Mouse (Mus musculus) CH12.LX (cell line): ENCODE measurements around the gene Isca2. TPM values are rescaled to one million over a fixed set of nuclear protein-coding genes. Genes with fewer than 3 reads are reported as not detected.

Source experiments
- DNase-seq: peaks from one replicate; pipeline ENCODE4 v3.0.0-alpha.2; 2013; ENCODE audit errors: extremely low read depth
- H3K27ac ChIP-seq: 2 replicates; pipeline ENCODE4 v1.5.1; 2012; ENCODE audit warnings: low read depth, mild to moderate bottlenecking, control low read depth, moderate library complexity; ENCODE audit not compliant: insufficient read depth
- H3K27me3 ChIP-seq: replicated peaks from 2 replicates; pipeline ENCODE3; 2012; ENCODE audit warnings: inconsistent platforms
- H3K36me3 ChIP-seq, 2 experiments: replicated peaks in 1 of 2; 2 replicates each; pipeline versions ENCODE3 to v1.6.1; 2012; ENCODE audit warnings: inconsistent platforms in 1 of 2, low read length in 1 of 2, mild to moderate bottlenecking in 1 of 2, mixed read lengths in 1 of 2, moderate library complexity in 1 of 2; ENCODE audit not compliant: control insufficient read depth in 1 of 2, insufficient read depth in 1 of 2
- H3K4me1 ChIP-seq, 2 experiments: 2 replicates each; pipeline ENCODE4 v1.6.1; 2012; ENCODE audit warnings: inconsistent platforms in 1 of 2, moderate library complexity in 1 of 2; ENCODE audit not compliant: insufficient read depth in 2 of 2, control insufficient read depth in 1 of 2
- H3K4me2 ChIP-seq: 2 replicates; pipeline ENCODE4 v1.6.1; 2012; ENCODE audit warnings: low read depth, mild to moderate bottlenecking, control low read depth; ENCODE audit not compliant: poor library complexity, insufficient read depth, severe bottlenecking
- H3K4me3 ChIP-seq, 3 experiments: fragments of 150-350 bp in 1 of 3; sonication (generic) in 1 of 3; replicated peaks in 1 of 3; 2 replicates each; pipeline versions ENCODE3 to v1.5.1; 2011 to 2012; ENCODE audit warnings: low read depth in 2 of 3, low read length in 2 of 3, mild to moderate bottlenecking in 2 of 3, moderate library complexity in 2 of 3, control low read depth in 1 of 3, improper control_type of control experiment in 1 of 3, inconsistent platforms in 1 of 3, mixed read lengths in 1 of 3; ENCODE audit not compliant: poor library complexity in 1 of 3
- H3K79me2 ChIP-seq: replicated peaks from 2 replicates; pipeline ENCODE4 v1.6.1; 2012; ENCODE audit warnings: mild to moderate bottlenecking, moderate library complexity; ENCODE audit not compliant: control insufficient read depth, poor library complexity, insufficient read depth, severe bottlenecking; ENCODE audit errors: extremely low read depth
- H3K9ac ChIP-seq: 2 replicates; pipeline ENCODE4 v1.6.1; 2012; ENCODE audit warnings: low read depth, mild to moderate bottlenecking, control low read depth, moderate library complexity; ENCODE audit not compliant: insufficient read depth
- H3K9me3 ChIP-seq: replicated peaks from 2 replicates; pipeline ENCODE3; 2012; ENCODE audit warnings: low read length, inconsistent platforms, mixed read lengths
- E2F4 ChIP-seq: IDR thresholded peaks from 2 replicates; pipeline ENCODE4 v1.6.1; 2011; ENCODE audit warnings: low read depth, low read length, improper control_type of control experiment; ENCODE audit not compliant: insufficient replicate concordance
- ELF1 ChIP-seq: IDR thresholded peaks from 2 replicates; pipeline ENCODE4 v1.6.1; 2014; ENCODE audit warnings: low read depth, mild to moderate bottlenecking, inconsistent platforms, low read length, improper control_type of control experiment
- EP300 ChIP-seq: IDR thresholded peaks from 2 replicates; pipeline ENCODE4 v1.6.1; 2011; ENCODE audit warnings: low read length, improper control_type of control experiment
- HCFC1 ChIP-seq: IDR thresholded peaks from 2 replicates; pipeline ENCODE4 v1.6.1; 2012; ENCODE audit warnings: low read depth, mild to moderate bottlenecking, inconsistent platforms, low read length, improper control_type of control experiment
- IRF4 ChIP-seq: IDR thresholded peaks from 2 replicates; pipeline ENCODE4 v1.6.1; 2014; ENCODE audit warnings: low read depth, mild to moderate bottlenecking, inconsistent platforms, low read length, improper control_type of control experiment
- JUN ChIP-seq: IDR thresholded peaks from 2 replicates; pipeline ENCODE4 v1.6.1; 2011; ENCODE audit warnings: low read depth, mild to moderate bottlenecking, low read length, improper control_type of control experiment, moderate library complexity; ENCODE audit not compliant: insufficient read depth
- JUND ChIP-seq: conservative IDR thresholded peaks from 2 replicates; pipeline ENCODE4 v1.6.1; 2011; ENCODE audit warnings: low read depth, low read length, improper control_type of control experiment
- MAFK ChIP-seq: IDR thresholded peaks from 2 replicates; pipeline ENCODE4 v1.6.1; 2011; ENCODE audit warnings: low read length, improper control_type of control experiment; ENCODE audit not compliant: insufficient replicate concordance
- MAX ChIP-seq: IDR thresholded peaks from 2 replicates; pipeline ENCODE4 v1.6.1; 2011; ENCODE audit warnings: low read length, improper control_type of control experiment
- MEF2A ChIP-seq: IDR thresholded peaks from 2 replicates; pipeline ENCODE4 v1.6.1; 2014; ENCODE audit warnings: low read depth, mild to moderate bottlenecking, inconsistent platforms, low read length, improper control_type of control experiment, borderline replicate concordance
- MXI1 ChIP-seq: IDR thresholded peaks from 2 replicates; pipeline ENCODE4 v1.6.1; 2011; ENCODE audit warnings: mild to moderate bottlenecking, low read depth, low read length, improper control_type of control experiment
- NRF1 ChIP-seq: IDR thresholded peaks from 2 replicates; pipeline ENCODE4 v1.6.1; 2014; ENCODE audit warnings: low read depth, mild to moderate bottlenecking, inconsistent platforms, low read length, improper control_type of control experiment, moderate library complexity
- POLR2A ChIP-seq: IDR thresholded peaks from 2 replicates; pipeline ENCODE4 v1.6.1; 2011; ENCODE audit warnings: low read depth, mild to moderate bottlenecking, improper control_type of control experiment, low read length
- RAD21 ChIP-seq: IDR thresholded peaks from 2 replicates; pipeline ENCODE4 v1.6.1; 2011; ENCODE audit warnings: low read depth, mild to moderate bottlenecking, low read length, improper control_type of control experiment, moderate library complexity
- SIN3A ChIP-seq: IDR thresholded peaks from 2 replicates; pipeline ENCODE4 v1.6.1; 2012; ENCODE audit warnings: low read length, improper control_type of control experiment, inconsistent platforms
- SMC3 ChIP-seq: IDR thresholded peaks from 2 replicates; pipeline ENCODE4 v1.6.1; 2011; ENCODE audit warnings: low read depth, low read length, improper control_type of control experiment
- TBP ChIP-seq: conservative IDR thresholded peaks from 2 replicates; pipeline ENCODE4 v1.6.1; 2011; ENCODE audit warnings: low read depth, low read length, improper control_type of control experiment
- TCF12 ChIP-seq: IDR thresholded peaks from 2 replicates; pipeline ENCODE4 v1.6.1; 2014; ENCODE audit warnings: low read depth, mild to moderate bottlenecking, inconsistent platforms, low read length, improper control_type of control experiment
- UBTF ChIP-seq: IDR thresholded peaks from 2 replicates; pipeline ENCODE4 v1.6.1; 2012; ENCODE audit warnings: low read depth, mild to moderate bottlenecking, inconsistent platforms, low read length, improper control_type of control experiment, moderate library complexity
- ZC3H11A ChIP-seq: IDR thresholded peaks from 2 replicates; pipeline ENCODE4 v1.6.1; 2012; ENCODE audit warnings: low read depth, mild to moderate bottlenecking, inconsistent platforms, low read length, improper control_type of control experiment
- ZMIZ1 ChIP-seq: IDR thresholded peaks from 2 replicates; pipeline ENCODE4 v1.6.1; 2012; ENCODE audit warnings: low read depth, mild to moderate bottlenecking, inconsistent platforms, low read length, improper control_type of control experiment
- dilution Hi-C: fragments of 300-500 bp; cut with MboI; formaldehyde crosslinking; loops from 2 replicates; pipeline ENCODE4 v1.14.3; 2020; ENCODE audit warnings: low sequenced_read_pairs; ENCODE audit not compliant: extremely low pct_unique_long_range_greater_than_20kb, extremely low pct_ligation_motif_present
- in situ Hi-C: fragments of 300-500 bp; cut with MboI; formaldehyde crosslinking; loops from 3 replicates; pipeline ENCODE4 v1.14.3; 2019; ENCODE audit warnings: low sequenced_read_pairs, low pct_ligation_motif_present, low pct_unique_long_range_greater_than_20kb, mixed read lengths
- polyA plus RNA-seq: library from polyadenylated mRNA; unstranded; fragments of >175 nt; gene quantifications from 2 replicates; pipeline ENCODE4 v1.2.1, GENCODE M21; 2012; ENCODE audit warnings: low read depth; ENCODE audit not compliant: insufficient read length
- total RNA-seq, 2 experiments: library from RNA; depleted of rRNA; stranded (reverse); fragments of 300-350 nt in 1 of 2; fragments of >200 nt in 1 of 2; gene quantifications; 2 replicates each; pipeline ENCODE4 v1.2.3; 2012 to 2014

The Isca2 gene
- total and polyA plus RNA-seq, 3 experiments: 55.1 to 90.4 (median 59.1) TPM

DNA sequence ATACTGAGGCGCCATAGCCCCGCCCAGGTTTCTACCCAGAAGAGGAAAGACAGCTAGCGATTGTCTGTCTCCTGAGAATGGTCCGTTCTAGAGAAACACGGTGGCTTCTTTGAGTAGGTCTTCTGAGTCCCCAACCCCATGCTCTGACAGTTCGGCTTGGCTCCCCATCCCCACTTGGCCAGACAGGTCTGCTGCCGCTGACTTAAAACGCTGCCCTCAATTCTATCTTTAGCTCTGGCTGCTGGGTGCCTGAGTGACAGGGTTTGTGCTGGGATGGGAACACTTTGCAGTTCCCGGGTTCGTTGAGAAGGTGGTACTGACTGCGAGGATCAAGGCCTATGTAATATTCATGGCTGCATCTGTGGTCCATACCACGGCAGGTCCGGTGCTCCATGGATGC lies 39.7 kb upstream of the Isca2 start:
- Histone ChIP-seq H3K9ac (no peak overlapping the region), H3K36me3 (no peaks in the 10 kb centered on the region), H3K4me3 (no peak overlapping the region), H3K79me2 (no peaks in the 10 kb centered on the region), H3K4me2 (no peak overlapping the region), H3K27me3 (peaks cover 9% of the 10 kb centered on the region), H3K27ac (no peak overlapping the region), H3K9me3 (no peaks in the 10 kb centered on the region), H3K4me1 (peaks cover 3 to 28% of the 10 kb centered on the region in 2 experiments; a peak in 3 of 4 replicates)
- DNase-seq: no peak
- dilution Hi-C loops: no loop called here
- TF ChIP-seq MXI1 (no peak), SIN3A (no peak), JUN (no peak), EP300 (no peak), POLR2A (no peak), E2F4 (no peak), HCFC1 (no peak), JUND (no peak), UBTF (no peak), TBP (no peak)
- in situ Hi-C loops: no loop called here

DNA sequence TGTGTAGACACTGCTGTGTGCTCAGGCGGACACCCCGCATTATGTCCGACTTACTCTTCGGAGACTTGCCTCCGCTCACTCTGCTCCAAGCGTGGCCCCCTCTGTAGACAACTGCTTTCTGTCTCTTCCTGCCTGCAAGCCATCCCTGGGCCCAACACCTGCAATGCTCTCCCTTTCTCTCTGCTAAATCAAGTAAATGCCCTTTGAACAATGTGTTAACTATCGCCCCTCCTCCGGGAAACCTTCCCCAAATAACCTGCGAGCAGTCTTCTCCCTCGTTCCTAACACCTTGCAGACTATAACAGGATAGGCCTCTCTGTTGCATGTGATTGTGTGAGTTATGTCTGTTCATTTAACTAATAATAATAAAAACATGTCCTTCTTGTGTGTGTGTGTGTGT lies 29.6 kb upstream of the Isca2 start:
- H3K27me3 ChIP-seq: no peaks in the 10 kb centered on the region
- in situ Hi-C loops (no loop called here), dilution Hi-C loops (no loop called here)
- no peaks in the 10 kb centered on the region for H3K9me3 ChIP-seq
- H3K36me3 ChIP-seq: no peaks in the 10 kb centered on the region
- H3K27ac ChIP-seq: no peak overlapping the region
- H3K4me1 ChIP-seq: peaks cover 0 to 20% of the 10 kb centered on the region in 2 experiments; a peak in 2 of 4 replicates
- no peak overlapping the region for H3K9ac ChIP-seq
- no peak overlapping the region for H3K4me2 ChIP-seq
- H3K4me3 ChIP-seq: no peak overlapping the region
- no peak for DNase-seq
- TF ChIP-seq EP300 (no peak), MEF2A (no peak), ZC3H11A (no peak), ELF1 (no peak), MAX (no peak), ZMIZ1 (no peak), NRF1 (no peak), SIN3A (no peak), MAFK (no peak), SMC3 (no peak), IRF4 (no peak), RAD21 (no peak), TBP (no peak), TCF12 (no peak)
- no peaks in the 10 kb centered on the region for H3K79me2 ChIP-seq
